Mouse (Mus musculus): ENCODE data around the gene P2rx5.

The P2rx5 gene

GRCm38 (mm10) chr11:73159957-73160810 is at the start of gene P2rx5:
TSS of gene P2rx5 (plus strand) at chr11:73160421.
- peak; percentile 57 to 69 for DNase-seq

GRCm38 (mm10) chr11:73111414-73111813 is 48.8 kb upstream of the P2rx5 start:
- no peak for DNase-seq

DNA sequence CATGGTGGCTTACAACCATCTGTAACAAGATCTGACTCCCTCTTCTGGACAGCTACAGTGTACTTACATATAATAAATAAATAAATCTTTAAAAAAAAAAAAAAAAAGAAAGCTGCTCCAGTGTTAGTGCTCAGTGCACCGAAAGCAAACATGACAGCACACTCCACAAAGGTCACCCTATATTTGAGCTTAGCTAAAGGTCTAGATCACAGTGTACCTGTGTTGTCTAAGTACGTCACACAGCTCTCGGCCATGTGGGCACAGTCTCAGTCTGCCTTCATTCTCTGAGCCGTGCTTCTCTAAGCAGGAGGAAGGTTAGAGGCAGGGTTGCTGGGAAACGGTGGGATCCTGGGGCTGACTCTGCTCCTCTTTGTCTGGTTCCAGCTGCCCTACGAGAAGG is 33.7 kb upstream of the P2rx5 start:
- no peak for DNase-seq

GRCm38 (mm10) chr11:73131020-73131419 is 29.2 kb upstream of the P2rx5 start:
- peak in 1 of 2 experiments; percentile 6 for DNase-seq

GRCm38 (mm10) chr11:73132999-73133398 is 27.2 kb upstream of the P2rx5 start:
- no peak for DNase-seq

GRCm38 (mm10) chr11:73134222-73134621 is 26.0 kb upstream of the P2rx5 start:
- no peak for DNase-seq

DNA sequence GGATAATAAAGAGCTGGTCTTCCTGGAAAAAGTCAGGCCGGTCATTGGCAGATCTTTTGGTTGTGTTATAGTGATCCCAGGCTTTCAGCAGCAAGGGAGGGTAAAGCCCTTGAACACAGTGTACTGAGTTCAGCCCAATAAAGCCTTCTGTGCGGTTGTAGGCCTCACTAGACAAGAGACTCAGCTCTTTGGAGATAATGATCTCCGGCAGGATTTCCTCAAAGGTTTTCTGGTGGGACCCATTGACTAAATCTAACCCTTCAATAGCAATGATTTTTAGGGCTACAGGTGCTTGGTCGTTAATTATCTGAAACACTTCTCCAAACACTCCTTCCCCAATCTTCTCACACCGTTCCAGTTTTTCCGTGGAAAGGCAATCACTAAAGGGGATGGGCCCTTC is 23.6 kb upstream of the P2rx5 start:
- DNase-seq, result no peak

- DNase-seq, result no peak
Observed at GRCm38 (mm10) chr11:73137116-73137515, 23.1 kb upstream of the P2rx5 start.

- peak; percentile 89 to 94 for DNase-seq
Observed at GRCm38 (mm10) chr11:73137591-73138501, 22.4 kb upstream of the P2rx5 start, which contains the start of gene Haspin. TSS of gene Haspin (minus strand) at chr11:73138294.

DNA sequence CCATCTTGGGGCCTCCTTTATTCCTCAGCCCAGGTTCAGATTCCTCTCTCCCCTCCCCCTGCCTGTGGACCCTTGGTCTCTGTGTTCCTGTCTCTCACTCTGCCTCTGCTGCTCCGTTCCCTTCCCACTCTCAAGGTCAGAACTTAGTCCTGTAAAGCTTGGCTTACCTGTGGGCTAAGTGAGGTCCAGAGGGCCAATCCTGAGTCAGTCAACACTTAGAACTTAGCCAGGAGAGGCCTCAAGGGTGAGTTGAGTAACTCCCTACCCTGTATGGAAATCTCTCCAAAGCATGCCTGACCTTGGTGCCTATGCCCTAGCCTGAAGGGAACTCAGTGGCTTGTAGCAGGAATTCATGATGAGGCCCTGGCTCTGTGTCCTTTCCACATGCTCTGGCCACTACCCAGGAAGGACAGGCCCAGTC is 15.9 kb upstream of the P2rx5 start:
- no peak for DNase-seq

GRCm38 (mm10) chr11:73146026-73146974 is 13.9 kb upstream of the P2rx5 start:
- DNase-seq, result no peak

DNA sequence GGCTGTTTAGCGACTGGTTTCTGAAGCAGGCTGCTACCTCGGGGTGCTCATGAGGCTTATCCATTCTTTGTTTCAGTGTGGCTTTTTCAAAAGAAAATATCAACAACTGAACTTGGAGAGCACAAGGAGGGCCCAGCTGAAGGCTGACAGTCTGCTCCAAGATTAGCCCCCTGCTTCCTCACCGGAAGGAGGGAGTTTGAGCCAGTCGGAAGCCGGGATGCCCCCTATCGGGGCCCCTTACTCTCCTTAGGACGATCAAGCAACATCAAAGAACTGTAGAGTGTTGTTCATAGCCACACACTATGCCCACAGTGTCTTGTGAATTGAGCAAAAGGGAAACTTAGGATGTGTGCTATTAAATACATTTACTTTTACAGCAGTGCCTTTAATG is 13.3 kb upstream of the P2rx5 start:
- no peak for DNase-seq

DNA sequence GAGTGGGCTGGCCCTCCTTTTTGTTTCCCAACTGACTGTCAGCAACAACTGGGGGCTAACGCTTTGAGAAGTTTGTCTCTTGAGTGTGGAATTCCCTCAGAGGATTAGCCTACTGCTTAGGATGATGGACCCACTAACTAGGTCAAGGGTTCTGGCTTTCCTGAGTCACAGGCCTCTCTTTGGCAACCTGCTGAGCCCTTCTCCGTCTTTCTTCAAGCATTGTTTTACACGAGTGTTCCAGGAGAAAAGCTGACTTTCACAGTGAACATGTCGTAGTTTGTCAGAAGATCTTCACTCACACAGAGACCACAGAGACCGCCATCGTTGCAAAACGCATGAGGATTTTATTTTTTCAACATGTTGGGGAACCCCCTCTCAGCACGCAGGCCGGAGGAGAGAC is 12.0 kb upstream of the P2rx5 start:
- no peak for DNase-seq

DNA sequence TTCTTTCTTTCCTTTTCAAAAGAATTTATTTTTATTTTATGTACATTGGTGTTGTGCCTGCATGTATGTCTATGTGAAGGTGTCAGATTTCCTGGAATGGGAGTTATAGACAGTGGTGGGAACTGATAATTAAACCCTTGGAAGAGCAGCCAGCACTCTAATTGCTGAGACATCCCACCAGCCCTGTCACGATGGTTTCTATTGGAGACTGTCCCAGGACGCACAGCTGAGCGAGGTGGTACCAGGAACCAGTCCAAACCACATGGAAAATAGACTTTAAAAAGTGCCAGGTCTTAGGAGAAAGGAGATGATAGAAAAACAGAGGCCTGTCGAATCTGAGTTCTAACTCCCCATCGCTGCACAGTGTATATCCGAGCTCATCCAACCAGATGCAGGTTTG is 5.2 kb upstream of the P2rx5 start:
- DNase-seq, result no peak

- DNase-seq, result no peak
Observed at GRCm38 (mm10) chr11:73160811-73161200, 585 bp downstream of the P2rx5 start.

DNA sequence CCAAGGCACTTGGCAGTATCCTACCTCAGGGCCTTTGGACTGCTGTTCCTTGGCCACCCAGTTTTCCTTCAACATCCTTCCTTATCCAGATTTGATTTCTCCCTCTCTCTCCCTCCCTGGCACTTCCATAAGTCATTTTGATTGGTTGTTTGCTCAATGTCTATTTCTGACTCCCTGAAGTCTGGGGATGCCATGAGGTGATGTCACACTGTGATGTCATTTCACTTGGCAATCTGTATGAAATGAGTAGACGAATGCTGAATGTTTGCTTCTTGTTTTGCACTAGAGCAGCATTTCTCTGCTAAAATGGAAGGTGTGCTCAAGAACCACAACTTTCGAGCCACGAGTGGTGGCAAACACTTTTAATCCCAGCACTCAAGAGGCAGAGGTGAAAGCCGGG is 1.4 kb downstream of the P2rx5 start:
- DNase-seq, result no peak

DNA sequence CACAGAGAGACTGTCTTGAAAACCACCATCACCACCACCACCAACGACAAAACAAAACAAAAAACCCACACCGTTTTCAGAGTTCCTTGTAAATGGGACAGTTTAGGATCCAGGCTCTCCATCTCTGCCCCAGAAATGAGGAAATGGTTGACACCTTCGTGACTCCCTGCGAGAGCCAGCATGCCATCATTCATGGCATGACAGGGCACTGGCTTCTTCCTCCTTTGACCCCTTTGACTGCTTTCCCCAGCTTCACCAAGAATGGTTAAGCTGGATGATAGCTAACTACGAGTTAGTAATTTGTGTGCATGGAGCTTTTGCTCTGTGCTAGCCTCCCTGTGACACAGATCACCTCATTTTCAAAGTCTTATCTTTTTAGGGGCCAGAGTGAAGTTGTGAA is 2.1 kb downstream of the P2rx5 start:
- no peak for DNase-seq

DNA sequence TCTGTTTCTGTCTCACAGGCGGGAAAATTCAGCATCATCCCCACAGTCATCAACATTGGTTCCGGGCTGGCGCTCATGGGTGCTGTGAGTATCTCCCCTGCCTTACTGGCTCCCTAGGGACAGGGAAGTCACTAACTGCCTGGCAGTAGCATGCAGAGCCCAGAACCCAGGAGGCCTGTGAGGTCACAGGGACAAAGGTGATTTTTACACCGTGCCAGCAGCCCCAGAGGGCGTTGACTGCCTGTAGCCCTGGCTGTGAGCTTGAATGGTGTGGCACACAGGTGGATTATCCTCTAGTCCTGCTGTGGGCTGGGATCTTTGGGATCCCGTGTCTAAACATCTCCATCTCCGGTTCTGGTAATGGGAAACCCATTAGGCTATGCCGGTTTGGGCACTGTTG is 7.8 kb downstream of the P2rx5 start:
- no peak for DNase-seq

GRCm38 (mm10) chr11:73168576-73168975 is 8.4 kb downstream of the P2rx5 start:
- DNase-seq, result no peak

- peak; percentile 72 to 82 for DNase-seq
Observed at GRCm38 (mm10) chr11:73169231-73169630, 9.0 kb downstream of the P2rx5 start.

GRCm38 (mm10) chr11:73172186-73172585 is 12.0 kb downstream of the P2rx5 start:
- DNase-seq, result peak in 1 of 2 experiments; percentile 29

DNA sequence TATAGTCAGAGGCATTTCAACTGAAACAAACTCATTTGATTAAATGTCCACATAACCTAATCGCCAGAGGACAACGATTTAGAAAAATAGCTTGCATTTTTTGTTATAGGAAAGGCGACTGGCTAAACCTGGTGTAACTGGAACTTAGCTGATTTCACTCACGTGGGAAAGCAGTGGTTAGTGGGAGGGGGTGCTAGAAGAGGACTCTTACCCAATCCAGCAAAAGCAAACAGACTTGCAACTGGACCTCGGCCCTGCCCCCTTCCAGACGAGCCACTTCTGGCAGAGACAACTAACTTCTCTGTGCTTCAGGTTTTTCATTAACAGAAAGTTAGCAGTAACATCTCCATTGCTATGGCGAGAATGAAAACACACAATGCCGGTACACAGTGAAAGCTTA is 15.4 kb downstream of the P2rx5 start:
- DNase-seq, result no peak

- DNase-seq, result no peak
Observed at GRCm38 (mm10) chr11:73176186-73176585, 16.0 kb downstream of the P2rx5 start.
